Mouse (Mus musculus): Measurements from ENCODE around the gene Ero1l.

The Ero1l gene

GRCm38 (mm10) chr14:45305852-45306251, 12.7 kb downstream of the Ero1l start:
- in situ Hi-C loops (cut with MboI, MseI), result loop anchor here (5.0 to 10.0 kb wide), 2 partner anchors 36 to 1959 kb away; no protein-coding TSS in a partner anchor

GRCm38 (mm10) chr14:45304389-45304788, 14.2 kb downstream of the Ero1l start:
- in situ Hi-C loops (cut with MboI, MseI), result loop anchor here (10.0 kb wide), 1 partner anchor 1960 kb away; no protein-coding TSS in a partner anchor

GRCm38 (mm10) chr14:45303939-45304338, 14.6 kb downstream of the Ero1l start:
- in situ Hi-C loops (cut with MboI, MseI), result loop anchor here (10.0 kb wide), 1 partner anchor 1961 kb away; no protein-coding TSS in a partner anchor

GRCm38 (mm10) chr14:45291608-45292007, 27.0 kb downstream of the Ero1l start:
- in situ Hi-C loops (cut with MboI, MseI), result no loop called here

- in situ Hi-C loops (cut with MboI, MseI), result no loop called here
These were observed 36.5 kb downstream of the Ero1l start for GRCm38 (mm10) chr14:45282066-45282465.

- in situ Hi-C loops (cut with MboI, MseI), result no loop called here
These were observed 42.8 kb downstream of the Ero1l start for GRCm38 (mm10) chr14:45275816-45276215.

GRCm38 (mm10) chr14:45263831-45264592, 54.6 kb downstream of the Ero1l start:
- in situ Hi-C loops (cut with MboI, MseI), result no loop called here

- in situ Hi-C loops (cut with MboI, MseI), result no loop called here
These were observed 67.0 kb downstream of the Ero1l start for GRCm38 (mm10) chr14:45251548-45252076.

GRCm38 (mm10) chr14:45241613-45242012, 77.0 kb downstream of the Ero1l start:
- in situ Hi-C loops (cut with MboI, MseI), result no loop called here

GRCm38 (mm10) chr14:45239042-45239441, 79.5 kb downstream of the Ero1l start:
- in situ Hi-C loops (cut with MboI, MseI), result no loop called here
